Mouse (Mus musculus) effector memory CD4-positive, alpha-beta T cell, adult 5 months (primary cell): Measurements from ENCODE around the gene Magel2. TPM values are rescaled to one million over a fixed set of nuclear protein-coding genes. Genes with fewer than 3 reads are reported as not detected.

ENCODE experiments used
- polyA plus RNA-seq: library from polyadenylated mRNA; unstranded; fragments of 100-300 nt; shearing (Covaris generic); gene quantifications from one replicate; pipeline ENCODE4 v1.2.1, GENCODE M21; 2017

Gene Magel2
- polyA plus RNA-seq = not detected

DNA sequence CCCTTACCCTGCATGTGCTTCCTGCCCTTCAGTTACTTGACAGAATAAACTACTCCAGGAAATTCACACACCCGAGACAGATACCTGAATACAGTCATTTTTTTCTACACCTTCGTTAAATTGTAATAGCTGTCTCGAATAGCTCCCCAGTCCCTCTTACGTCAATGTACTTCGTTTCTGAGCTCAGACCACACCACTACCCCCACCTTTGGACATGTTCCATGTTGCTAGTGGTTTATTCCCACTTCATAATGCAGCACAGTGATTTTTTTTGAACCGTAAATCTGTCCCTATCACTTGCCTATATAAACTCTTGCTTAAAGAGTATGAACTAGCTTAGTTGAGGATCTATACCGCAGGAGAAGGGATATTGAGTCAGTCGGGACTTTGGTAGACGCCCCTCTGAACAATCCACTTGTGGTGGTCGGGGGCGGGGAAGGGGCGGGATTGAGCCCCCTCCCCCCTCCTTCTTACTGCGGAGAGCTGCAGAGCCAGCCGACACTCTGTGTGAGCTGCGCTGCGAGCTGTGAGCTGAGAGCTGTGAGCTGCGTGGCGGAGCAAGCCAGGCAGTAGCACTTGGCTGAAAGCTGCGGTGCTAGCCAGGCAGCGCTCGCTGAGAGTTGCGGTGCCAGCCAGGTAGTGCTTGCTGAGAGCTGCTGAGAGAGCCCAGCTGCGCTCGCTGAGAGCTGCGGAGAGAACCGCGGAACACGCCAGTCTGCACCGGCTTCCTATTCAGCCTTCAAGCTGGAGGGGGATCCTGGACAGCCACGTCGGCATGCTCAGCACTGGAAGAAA lies at the start of gene Magel2:
Gene Magel2, plus strand, starts transcription at position 501 of the 795 bp plus-strand sequence.

GRCm38 (mm10) chr7:62346269-62346668 lies 30.5 kb upstream of the Magel2 start, which contains the start of gene Ndn:
Gene Ndn, plus strand, starts transcription at chr7:62346569.

GRCm38 (mm10) chr7:62419493-62420360 lies 42.9 kb downstream of the Magel2 start, which contains the start of gene Mkrn3:
Gene Mkrn3, minus strand, starts transcription at chr7:62420139.

Other genes with a start within 250 kb of the Magel2 start
- not detected for gene Ndn, start 30.4 kb upstream of the Magel2 start, polyA plus RNA-seq
- 0.19 TPM for gene Mkrn3, start 43.1 kb downstream of the Magel2 start, polyA plus RNA-seq
- gene Peg12, start 87.5 kb downstream of the Magel2 start, polyA plus RNA-seq = not detected